Mouse (Mus musculus): ENCODE results near the gene Arf1. TPM values are rescaled to one million over a fixed set of nuclear protein-coding genes. Genes with fewer than 3 reads are reported as not detected.

Gene Arf1
- total and polyA plus RNA-seq, 3 experiments, result 541 to 617 TPM; not detected in 1

DNA sequence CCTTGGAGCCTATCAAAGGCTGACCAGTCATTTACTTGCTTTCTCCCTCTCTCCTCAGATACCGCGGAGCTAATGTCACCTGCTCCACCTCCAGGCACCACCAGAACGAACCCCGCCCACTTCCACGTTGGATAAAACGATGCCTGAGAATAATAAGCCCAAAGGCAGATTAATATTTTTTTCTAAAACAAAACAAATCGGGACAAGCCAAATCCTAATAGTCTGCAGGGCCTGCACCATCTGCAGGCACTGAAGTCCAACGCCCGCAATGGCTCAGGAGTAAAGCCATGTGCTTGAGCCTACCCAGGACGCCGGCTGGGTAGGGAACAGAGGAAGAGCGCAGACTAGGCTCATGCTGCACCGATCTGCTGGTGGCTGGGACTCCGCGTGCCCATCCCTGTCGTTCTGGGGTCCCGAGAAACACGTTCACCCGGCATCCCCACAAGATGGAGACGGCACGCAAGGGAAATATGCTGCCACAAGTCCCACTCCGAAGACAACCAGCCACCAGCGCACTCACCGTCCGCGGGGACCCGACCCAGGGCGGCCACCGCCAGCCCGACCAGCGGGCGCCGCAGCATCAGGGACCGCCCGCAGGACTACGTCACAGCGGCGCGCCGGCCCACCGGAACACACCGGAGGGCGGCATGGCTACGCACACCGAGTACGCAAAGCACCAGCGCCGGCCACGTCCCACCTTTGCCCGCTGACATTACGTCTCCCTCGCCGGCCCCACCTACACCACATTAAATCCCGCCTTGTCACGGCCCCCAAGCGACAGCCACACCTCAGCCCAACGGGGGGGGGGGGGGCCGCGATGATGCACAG is 36.6 kb downstream of the Arf1 start:
- peak; percentile 99 for DNase-seq (ENCODE audit: low read depth, low spot score)
- Histone ChIP-seq H3K4me1 (ENCODE audit: control insufficient read depth in 1 of 2, insufficient read depth in 2 of 2, low read length in 2 of 2) (peaks cover 3 to 16% of the 10 kb centered on the region in 2 experiments; a peak in 3 of 4 replicates), H3K27me3 (ENCODE audit: control insufficient read depth in 1 of 2, insufficient read depth in 2 of 2, low read length in 2 of 2) (no peaks in the 10 kb centered on the region), H3K9me3 (replicated peaks; ENCODE audit: insufficient read depth, low read length) (no peaks in the 10 kb centered on the region), H3K36me3 (ENCODE audit: control insufficient read depth in 1 of 2, insufficient read depth in 2 of 2, low read length in 2 of 2) (peaks cover 0 to 8% of the 10 kb centered on the region in 2 experiments; a peak in 2 of 4 replicates), H3K27ac (ENCODE audit: control insufficient read depth, low read depth, low read length) (peak overlapping the region; percentile 82), H3K9ac (ENCODE audit: control insufficient read depth, low read depth, low read length, poor library complexity, severe bottlenecking) (peak overlapping the region; percentile 93), H3K79me2 (ENCODE audit: control insufficient read depth, insufficient read depth, low read length, poor library complexity) (peaks cover 23% of the 10 kb centered on the region), H3K4me3 (ENCODE audit: control insufficient read depth in 1 of 2, insufficient read depth in 1 of 2, low read depth in 2 of 2, low read length in 2 of 2) (peak overlapping the region; percentile 95 to 98)
- no peak for TF ChIP-seq ZKSCAN1 (IDR thresholded peaks at IDR 0.05; ENCODE audit: low read depth, low read length)
- TF ChIP-seq CTCF (IDR thresholded peaks at IDR 0.05 in 2 of 3, conservative IDR thresholded peaks at IDR 0.05 in 1 of 3; ENCODE audit: control insufficient read depth in 1 of 3, insufficient read depth in 1 of 3, low read depth in 2 of 3, low read length in 3 of 3, poor library complexity in 1 of 3, severe bottlenecking in 1 of 3), result peak in 1 of 3 experiments; percentile 0; a peak in 1 of 6 replicates
- peak; percentile 93 for TF ChIP-seq SIN3A (IDR thresholded peaks at IDR 0.05; ENCODE audit: low read length)
- no peak for TF ChIP-seq TAL1 (IDR thresholded peaks at IDR 0.05; ENCODE audit: low read length)
- TF ChIP-seq TCF12 (IDR thresholded peaks at IDR 0.05; ENCODE audit: low read depth, low read length), result peak; percentile 32; the same call in 1 of the 2 replicates
- TF ChIP-seq ZNF384 (IDR thresholded peaks at IDR 0.05; ENCODE audit: low read depth, low read length), result no peak
- TF ChIP-seq UBTF (IDR thresholded peaks at IDR 0.05; ENCODE audit: borderline replicate concordance, insufficient read depth, low read depth, low read length), result no peak
- no peak for TF ChIP-seq E2F4 (IDR thresholded peaks at IDR 0.05; ENCODE audit: borderline replicate concordance, low read depth, low read length)
- peak; percentile 84 for TF ChIP-seq NELFE (IDR thresholded peaks at IDR 0.05; ENCODE audit: low read depth, low read length)
- TF ChIP-seq EP300 (IDR thresholded peaks at IDR 0.05; ENCODE audit: low read depth in 1 of 2, low read length in 2 of 2), result no peak; a peak in 1 of 4 replicates
- TF ChIP-seq NRF1 (IDR thresholded peaks at IDR 0.05; ENCODE audit: insufficient read depth, low read depth, low read length, poor library complexity, severe bottlenecking), result peak; percentile 88
- no peak for TF ChIP-seq JUND (IDR thresholded peaks at IDR 0.05; ENCODE audit: low read depth, low read length)
- peak; percentile 52 for TF ChIP-seq TBP (IDR thresholded peaks at IDR 0.05; ENCODE audit: low read depth, low read length)
- TF ChIP-seq GABPA (IDR thresholded peaks at IDR 0.05; ENCODE audit: low read depth, low read length), result no peak
- TF ChIP-seq ZC3H11A (IDR thresholded peaks at IDR 0.05; ENCODE audit: low read depth, low read length), result no peak; the same call in 1 of the 2 replicates
- TF ChIP-seq USF1 (IDR thresholded peaks at IDR 0.05; ENCODE audit: low read depth, low read length), result 0 out of 2 replicates have a peak, but pooled peaks have one; percentile 10
- TF ChIP-seq MEF2A (IDR thresholded peaks at IDR 0.05; ENCODE audit: extremely low read depth, insufficient replicate concordance, low read depth, low read length, poor library complexity, severe bottlenecking), result no peak
- TF ChIP-seq MYB (IDR thresholded peaks at IDR 0.05; ENCODE audit: low read depth, low read length), result no peak
- TF ChIP-seq ZMIZ1 (IDR thresholded peaks at IDR 0.05; ENCODE audit: low read depth, low read length), result peak; percentile 91
- TF ChIP-seq KAT2A (conservative IDR thresholded peaks at IDR 0.05; ENCODE audit: low read depth, low read length), result peak; percentile 9; the same call in 1 of the 2 replicates
- no peak for TF ChIP-seq GATA1 (IDR thresholded peaks at IDR 0.05; ENCODE audit: low read depth, low read length)
- no peak for TF ChIP-seq RCOR1 (IDR thresholded peaks at IDR 0.05; ENCODE audit: low read depth, low read length)
- peak; percentile 69; the same call in 1 of the 2 replicates for TF ChIP-seq ETS1 (IDR thresholded peaks at IDR 0.05; ENCODE audit: low read depth, low read length)
- TF ChIP-seq POLR2AphosphoS5 (IDR thresholded peaks at IDR 0.05; ENCODE audit: borderline replicate concordance, low read depth, low read length), result no peak
- TF ChIP-seq MYC (IDR thresholded peaks at IDR 0.05; ENCODE audit: low read depth, low read length), result peak; percentile 83
- TF ChIP-seq USF2 (IDR thresholded peaks at IDR 0.05; ENCODE audit: borderline replicate concordance in 1 of 2, insufficient read depth in 1 of 2, low read depth in 1 of 2, low read length in 2 of 2), result no peak
- TF ChIP-seq POLR2AphosphoS2 (IDR thresholded peaks at IDR 0.05; ENCODE audit: low read length), result peak; percentile 88
- no peak for TF ChIP-seq BHLHE40 (IDR thresholded peaks at IDR 0.05; ENCODE audit: borderline replicate concordance, low read depth, low read length)
- peak; percentile 95 to 99 for TF ChIP-seq POLR2A (IDR thresholded peaks at IDR 0.05; ENCODE audit: control insufficient read depth in 1 of 2, insufficient read depth in 1 of 2, low read depth in 1 of 2, low read length in 2 of 2, poor library complexity in 1 of 2)
- peak; percentile 89 for TF ChIP-seq HCFC1 (IDR thresholded peaks at IDR 0.05; ENCODE audit: low read depth, low read length)
- TF ChIP-seq MAZ (IDR thresholded peaks at IDR 0.05; ENCODE audit: low read depth, low read length), result peak; percentile 83; the same call in 1 of the 2 replicates
- TF ChIP-seq MXI1 (IDR thresholded peaks at IDR 0.05; ENCODE audit: low read depth, low read length), result peak; percentile 96
- no peak; the same call in 1 of the 2 replicates for TF ChIP-seq RAD21 (IDR thresholded peaks at IDR 0.05; ENCODE audit: low read depth, low read length)
- TF ChIP-seq ELF1 (IDR thresholded peaks at IDR 0.05; ENCODE audit: low read depth, low read length), result peak; percentile 80; the same call in 1 of the 2 replicates

Data from MEL (cell line).